Mouse (Mus musculus): ENCODE data around the gene Hmox2. TPM values are rescaled to one million over a fixed set of nuclear protein-coding genes. Genes with fewer than 3 reads are reported as not detected.
A peak's percentile ranks its signal among the peaks of the same experiment; 100 is the strongest.
"Not testable (repeated sequence)": the region's sequence is repeated elsewhere in the genome, so short reads cannot be mapped to it uniquely, and the experiment has no call there.

The Hmox2 gene
- total RNA-seq (2021), result 10 to 100 TPM; 67.4 to 75.9 TPM

DNA sequence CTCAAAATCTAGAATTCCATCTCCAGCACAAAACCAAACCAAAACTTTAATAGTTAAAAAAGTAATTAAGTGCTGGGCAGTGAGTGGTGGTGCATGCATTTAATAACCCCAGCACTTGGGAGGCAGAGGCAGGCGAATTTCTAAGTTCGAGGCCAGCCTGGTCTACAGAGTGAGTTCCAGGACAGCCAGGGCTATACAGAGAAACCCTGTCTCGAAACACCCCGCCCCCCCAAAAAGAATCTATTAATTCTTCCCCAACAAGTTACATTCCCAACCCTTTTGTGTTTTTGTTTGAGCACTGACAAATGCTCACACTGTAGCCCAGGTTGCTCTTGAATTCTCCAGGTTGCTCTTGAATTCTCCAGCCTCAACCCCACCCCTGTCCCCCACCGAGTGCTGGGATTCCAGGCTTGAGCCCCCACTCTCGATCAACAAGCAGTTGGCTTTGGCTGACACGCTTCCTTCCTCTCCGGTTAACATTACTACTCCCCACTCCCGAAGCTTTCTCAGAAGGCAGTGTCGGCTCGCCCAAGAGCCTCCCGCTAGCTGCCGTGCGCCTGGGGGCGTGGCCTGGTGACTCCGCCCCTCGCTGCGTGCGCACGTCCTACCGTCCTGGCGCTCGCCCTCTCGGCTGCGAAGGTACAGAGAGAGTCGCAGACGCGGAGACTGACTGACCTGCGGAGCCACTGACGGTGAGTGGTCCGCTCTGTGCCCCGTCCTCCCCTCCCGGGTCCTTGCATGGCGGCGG, at the start of gene Hmox2:
Gene Hmox2 (plus strand): TSS at position 582 of the 748 bp plus-strand sequence.
- peak; percentile 96 for DNase-seq

DNA sequence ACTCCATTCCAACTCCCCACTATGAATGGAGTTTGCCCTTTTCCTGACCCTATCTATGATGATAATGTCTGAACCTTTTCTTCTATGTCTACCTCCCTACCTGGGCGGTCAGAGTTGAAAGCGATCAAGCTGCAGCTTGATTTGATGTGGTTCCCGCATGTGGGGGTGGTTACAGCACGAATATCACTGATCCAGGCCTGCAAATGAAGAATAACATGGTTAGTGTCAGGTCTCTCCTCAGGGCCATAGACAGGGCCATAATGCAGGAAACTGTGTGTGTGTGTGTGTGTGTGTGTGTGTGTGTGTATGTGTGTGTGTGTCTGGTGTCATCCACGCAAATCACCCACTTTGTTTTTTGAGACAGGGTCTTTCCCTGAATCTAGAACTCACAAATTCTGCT, 49.3 kb upstream of the Hmox2 start:
- no peak for DNase-seq

DNA sequence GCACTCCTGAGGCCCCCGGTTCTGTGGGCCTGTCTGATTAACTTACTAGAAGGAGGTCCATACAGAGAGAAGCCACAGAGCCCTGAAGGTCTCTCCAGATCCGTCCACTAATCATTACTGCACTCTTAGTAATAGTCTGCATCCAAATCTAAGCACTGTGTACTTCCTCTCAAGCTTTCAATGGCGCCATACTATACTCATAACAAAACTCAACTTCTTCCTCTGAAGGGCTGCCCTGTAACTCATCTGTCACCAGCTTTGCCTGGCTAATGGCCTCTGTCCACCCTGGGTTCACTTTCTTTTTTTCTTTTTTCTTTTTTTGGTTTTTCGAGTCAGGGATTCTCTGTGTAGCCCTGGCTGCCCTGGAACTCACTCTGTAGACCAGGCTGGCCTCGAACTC, 48.1 kb upstream of the Hmox2 start:
- no peak for DNase-seq

DNA sequence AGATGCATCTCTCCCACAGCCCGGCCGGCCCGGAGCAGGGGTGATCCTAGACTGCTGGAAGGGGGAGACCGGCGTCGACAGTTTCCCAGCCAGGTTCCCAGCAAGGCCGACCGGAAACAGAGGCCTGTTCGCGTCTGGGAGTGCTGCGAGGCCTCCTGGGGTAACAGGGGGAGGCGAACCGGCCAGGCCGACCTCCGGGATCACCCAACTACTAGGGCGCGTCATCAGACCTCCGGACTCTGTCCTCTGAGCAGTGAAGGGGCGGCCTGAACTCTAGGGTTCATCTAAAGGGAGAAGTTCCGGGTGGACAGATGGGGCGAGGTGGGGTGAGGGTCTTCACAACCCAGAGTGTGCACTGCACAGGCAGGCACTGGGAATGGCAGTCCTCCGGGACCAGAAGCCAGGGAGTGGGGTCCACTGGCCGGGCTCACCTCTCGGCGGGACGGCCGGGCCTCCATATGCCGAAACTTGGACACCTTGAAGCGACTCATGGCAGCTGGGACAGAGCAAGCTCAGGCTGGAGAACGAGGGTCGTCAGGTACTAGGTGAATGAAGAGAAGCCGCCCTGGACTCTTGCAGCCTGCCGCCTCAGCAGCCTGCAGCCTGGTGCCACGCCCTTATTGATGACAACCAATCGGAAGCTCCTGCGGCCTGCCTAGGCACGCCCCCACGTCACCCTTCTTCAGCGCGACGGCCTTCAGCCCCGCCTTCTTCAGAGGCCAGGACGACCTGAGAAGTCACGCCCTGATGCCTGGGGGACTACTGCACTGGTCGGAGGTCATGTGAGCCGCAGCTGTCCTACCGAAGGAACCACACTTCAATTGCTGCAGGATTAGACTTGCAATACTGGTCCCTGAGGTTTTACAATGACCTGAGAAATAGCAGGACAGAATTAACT, 46.8 kb upstream of the Hmox2 start, which contains the start of gene Coro7:
Gene Coro7 (minus strand): TSS at position 657 of the 898 bp plus-strand sequence.
- DNase-seq, result peak; percentile 91

DNA sequence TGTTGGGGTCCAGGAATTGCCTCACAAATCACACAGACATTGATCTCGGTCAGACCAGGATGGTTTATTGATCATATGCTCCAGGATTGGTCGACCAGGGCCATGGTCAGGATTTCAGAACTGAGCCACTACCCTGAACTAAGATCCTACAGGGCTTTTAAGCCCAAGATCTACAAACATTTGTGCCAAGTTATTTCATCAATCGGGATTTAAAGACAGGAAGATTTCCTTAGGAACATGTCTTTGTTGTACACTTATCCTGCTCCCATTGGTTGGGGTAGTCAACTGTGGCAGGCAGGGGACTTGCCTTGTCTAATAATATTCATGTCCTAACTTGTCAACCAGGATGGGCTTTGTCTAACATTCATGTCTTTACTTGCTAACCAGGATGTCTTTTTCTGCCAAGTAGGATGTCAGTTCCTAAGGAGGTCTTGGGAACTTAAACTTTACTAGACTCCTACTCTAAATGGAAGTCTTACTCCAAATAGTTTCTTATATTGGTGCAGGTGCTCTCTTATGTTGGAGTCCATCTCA, 45.2 kb upstream of the Hmox2 start:
- DNase-seq, result not testable (repeated sequence)

DNA sequence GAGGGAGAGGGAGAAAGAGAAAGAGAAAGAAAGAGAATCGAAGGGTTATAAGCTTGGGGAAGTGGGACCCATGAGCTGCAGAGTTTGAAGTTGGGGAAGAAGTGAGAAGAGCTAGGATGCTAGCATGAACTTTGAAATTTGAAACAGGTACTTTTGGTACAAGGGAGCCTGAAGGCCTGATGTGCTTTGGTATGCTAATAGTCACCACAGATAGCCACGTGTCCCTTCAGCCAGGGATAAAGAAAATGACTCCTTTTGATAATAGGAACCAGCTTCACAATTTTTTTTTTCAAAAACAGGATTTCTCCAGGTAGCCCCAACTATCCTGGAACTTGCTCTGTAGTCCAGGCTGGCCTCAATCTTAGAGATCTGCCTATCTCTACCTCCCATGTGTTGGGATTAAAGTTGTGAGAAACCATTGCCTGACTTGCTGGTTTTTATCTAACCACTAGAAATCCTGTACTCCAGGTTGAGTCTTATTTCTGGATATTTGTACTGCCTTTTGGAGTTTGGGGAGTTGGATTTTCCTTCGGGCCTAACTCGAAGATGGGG, 43.5 kb upstream of the Hmox2 start:
- DNase-seq, result no peak

DNA sequence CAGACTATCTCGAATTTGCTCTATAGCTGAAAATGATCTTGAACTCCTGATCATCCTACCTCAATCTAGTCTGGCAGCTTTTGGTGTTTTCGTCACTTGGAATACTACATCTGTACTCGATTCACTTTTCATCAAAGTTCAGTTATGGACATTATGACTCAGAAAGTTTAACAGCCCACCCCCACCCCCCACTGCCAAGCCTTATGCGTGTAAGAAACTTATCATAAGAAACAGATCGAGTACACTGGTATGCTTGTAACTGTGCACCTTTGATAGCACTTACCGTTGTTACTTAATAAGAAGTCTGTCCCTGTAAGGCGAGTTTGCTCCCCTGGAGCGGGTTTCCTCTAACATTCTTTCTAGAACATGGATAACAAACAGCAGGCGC, 43.0 kb upstream of the Hmox2 start:
- DNase-seq, result no peak

DNA sequence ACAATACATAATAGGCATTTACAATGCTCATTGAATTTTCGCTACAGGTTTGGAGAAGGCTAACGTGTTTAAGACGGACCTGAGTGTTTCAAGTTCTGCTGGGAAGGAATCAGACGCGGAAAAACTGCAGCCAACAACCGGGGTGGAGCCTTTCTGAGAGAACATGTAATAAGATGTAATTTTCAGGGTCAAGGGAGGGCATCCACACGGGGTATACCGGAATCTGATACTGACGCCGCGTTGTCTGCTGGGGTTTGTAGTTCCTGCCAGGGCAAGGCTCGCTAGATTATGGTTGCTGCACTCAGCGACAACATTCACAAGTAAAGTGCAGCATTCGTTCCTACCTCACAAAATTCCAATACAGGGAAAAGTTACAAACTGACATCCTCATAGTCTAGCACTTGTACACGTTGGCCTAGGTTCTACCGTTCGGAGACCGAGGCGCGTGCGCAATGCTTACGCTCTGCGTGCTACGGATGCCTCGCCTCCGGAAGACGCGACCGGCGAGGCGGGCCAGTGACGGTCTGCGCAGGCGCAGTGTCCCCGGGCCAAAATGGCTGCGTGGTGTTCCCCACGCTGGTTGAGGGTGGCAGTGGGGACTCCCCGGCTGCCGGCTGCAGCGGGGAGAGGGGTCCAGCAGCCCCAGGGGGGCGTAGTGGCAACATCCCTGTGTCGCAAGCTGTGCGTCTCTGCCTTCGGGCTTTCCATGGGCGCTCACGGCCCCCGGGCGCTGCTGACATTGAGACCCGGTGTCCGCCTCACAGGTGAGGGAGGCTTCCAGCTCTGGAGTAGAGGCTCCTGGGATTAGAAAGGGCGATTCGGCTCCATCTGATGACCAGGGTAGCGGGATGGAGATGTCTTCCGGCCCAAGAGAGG, 42.3 kb upstream of the Hmox2 start:
- DNase-seq, result peak; percentile 98

DNA sequence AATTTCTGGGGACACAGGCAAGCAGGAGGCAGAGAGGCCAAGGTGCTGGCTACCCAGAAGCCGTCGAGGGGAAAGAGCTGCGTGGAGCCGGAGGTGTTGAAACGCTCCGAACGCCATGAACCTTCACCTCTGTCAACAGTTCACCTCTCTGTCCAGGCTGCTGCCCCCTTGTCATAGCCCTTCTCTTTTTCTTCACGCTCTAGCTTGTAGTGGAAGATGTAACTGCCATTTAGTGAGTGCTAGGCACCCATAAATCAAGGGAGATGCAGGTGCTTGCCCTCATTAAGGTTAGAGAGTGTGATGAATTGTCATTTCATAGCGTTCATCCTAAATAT, 41.7 kb upstream of the Hmox2 start:
- DNase-seq, result no peak

DNA sequence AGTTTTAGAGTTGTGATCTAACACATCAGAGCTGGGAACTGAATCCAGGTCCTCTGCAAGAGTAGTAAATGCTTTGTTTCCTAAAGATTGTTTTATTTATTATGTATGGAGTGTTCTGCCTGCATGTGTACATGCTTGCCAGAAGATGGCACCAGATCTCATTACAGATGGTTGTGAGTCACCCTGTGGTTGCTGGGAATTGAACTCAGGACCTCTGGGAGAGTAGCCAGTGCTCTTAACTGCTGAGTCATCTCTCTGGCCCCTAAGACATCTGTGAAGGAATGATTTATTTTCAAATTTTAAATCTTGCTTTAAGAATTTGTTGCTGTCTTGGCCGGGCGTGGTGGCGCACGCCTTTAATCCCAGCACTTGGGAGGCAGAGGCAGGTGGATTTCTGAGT, 36.8 kb upstream of the Hmox2 start:
- not testable (repeated sequence) for DNase-seq

DNA sequence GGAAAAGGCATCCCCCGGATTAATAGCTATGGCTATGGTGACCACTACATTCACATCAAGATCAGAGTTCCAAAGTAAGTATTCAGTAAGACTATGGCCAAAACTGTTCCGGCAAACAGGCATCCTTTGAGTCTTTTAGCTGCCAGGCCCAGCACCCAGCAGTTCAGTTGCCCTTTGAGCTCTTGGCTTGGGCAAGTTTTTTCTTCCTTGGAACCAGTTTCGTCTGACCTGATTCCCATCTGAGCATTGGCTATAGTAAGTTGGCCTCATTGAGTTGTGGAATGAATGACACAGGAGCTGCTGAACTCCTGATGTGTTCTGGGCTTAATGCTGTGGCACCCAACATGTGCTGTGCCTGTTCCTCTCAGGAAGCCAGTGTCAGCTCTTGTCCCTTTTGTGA, 24.9 kb upstream of the Hmox2 start:
- DNase-seq, result no peak

DNA sequence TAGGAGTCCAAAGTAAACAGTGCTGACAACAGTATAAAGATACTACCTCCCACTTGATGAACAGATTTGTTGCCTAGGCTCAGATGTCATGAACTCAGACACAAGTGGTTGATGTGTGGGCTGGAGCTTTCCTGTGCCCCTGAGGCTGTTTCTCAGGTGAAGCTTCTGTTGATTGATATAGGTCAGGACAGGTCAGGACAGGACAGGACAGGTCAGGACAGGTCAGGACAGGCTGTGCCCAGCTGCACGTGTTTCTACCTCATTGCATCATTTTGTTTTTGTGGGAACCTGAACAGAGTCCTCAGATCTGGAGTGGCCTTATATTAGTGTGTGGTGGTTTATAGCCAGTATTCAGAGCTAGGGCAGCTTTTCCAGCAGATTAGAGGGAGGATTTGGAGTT, 23.5 kb upstream of the Hmox2 start:
- no peak for DNase-seq

DNA sequence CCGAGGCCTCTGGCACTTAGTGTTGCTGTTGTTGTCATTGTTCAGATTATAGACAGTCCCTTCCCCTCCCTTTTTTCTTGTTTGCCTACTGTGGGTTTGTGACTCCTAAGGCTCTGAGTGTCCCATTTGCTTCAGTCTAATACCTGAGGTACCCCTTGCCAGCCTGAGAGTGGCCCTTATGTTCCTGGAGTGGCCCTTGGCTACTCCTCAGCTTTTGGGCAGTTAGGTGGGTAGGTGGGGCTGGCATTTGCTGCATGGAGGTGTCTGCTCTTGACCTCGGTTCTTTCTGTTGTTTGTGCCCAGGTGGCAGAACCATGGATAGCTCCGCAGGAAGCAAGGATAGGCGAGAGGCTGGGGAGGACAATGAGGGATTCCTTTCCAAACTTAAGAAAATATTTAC, 20.6 kb upstream of the Hmox2 start:
- DNase-seq, result no peak

DNA sequence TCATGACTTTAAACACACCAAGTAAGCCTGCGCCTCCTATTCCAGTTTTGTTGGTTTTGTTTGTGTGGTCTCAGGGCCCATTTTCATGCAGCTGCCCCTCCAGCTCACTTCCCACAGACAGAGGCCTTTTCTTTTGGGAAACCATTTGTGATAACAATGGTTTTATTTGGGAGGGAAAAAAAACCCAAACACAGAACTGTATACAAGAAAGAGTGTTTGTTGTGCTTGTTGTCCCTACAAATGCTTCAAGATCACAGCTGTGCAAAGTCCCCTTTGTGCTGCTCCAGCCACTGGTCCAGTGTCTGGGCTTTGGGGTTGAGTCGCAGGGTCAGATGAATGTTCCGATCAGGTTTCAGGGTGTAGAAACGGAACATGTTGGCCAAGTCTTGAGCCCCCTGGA, 15.0 kb upstream of the Hmox2 start:
- DNase-seq, result no peak

DNA sequence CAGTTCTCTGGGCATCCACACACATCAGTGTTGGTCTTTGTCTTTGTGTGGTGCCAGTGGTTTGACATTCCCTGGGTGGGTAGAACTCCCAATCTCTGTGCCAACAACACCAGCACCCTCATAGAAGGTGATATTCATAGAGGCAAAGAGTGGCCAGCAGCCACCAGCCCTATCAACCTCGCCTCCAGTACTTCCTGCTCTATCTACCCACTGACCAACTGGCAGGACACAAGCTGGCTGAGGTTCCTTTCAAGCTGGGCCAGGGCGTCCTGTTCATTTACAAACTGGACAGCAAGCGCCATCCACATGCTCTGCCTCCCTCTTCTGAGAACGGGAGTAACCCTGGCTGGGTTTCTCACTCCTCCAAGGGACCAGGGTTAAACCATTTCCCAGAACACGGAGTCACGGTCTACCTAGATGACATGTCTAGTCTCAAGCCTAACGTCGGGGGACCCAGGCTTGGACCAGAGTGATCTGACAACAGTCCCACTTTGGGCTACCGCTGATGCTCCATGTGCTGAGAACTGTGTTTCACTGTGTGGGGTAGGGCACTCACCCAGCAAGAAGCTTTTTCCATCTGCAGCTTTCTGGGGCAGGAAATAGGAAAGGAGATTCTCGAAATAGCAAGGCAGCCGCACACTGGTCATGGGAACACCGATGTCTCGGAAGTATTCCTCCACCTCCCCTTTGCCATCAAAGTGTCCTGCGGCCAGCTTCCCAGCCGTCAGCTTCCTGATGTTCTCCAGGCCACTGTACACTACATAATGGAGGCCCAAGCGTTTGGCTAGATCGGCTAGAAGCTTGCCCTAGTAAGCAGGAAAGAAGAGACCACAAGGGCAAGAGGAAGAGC, 12.1 kb upstream of the Hmox2 start:
- no peak for DNase-seq

DNA sequence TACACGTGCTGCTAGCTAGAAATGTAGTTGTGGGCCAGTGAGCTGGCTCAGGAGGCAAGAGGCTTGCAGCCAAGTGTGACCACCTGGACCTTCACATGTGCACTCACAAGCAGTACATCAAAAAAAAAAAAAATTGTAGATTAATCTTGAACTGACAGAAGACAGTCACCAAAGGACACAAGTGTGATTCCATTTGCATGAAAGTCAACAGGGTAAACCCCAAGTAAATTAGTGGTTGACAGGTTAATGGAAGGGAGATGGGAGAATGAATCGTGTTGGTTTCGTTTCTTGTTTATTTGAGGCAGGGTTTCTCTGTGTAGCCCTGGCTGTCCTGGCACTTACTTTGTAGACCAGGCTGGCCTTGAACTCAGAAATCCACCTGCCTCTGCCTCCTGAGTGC, 8.3 kb upstream of the Hmox2 start:
- no peak for DNase-seq

DNA sequence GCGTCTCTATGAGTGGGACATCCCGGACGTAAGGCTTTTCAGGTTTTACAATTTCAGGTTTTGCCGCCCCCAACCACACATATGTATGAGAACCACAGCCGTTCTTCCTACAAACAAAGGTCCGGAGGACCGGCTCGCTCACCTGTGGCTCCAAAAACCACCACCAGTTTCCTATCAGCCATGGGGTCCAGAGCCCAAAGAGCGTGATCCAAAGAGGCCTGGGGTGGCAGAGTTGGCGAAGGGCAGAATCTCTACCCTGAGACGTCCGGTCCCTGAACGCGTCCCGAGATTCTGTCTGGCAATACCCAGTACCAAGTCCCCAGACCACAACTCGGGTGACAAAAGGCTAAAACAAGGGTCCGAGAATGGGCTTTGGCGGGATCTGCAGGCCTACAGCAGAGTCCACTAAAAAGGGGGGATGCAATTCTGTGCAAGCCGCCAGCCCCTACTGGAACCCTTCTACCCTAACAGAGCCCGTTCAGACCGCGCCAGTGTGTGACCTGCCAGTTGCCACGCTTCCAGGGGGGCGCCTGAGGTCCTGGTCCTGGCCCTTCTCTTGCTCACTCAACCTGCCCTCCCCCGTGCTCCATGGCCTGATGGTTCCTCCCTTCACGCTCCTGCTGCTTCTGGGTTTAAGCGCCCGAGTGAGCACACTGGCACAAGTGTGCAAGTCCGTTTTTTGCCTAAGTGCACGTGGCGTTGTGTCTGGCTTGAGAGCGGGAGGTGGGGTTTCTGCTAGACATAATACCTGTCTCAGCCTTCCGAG, 7.2 kb upstream of the Hmox2 start, which contains the start of gene Nmral1:
Gene Nmral1 (minus strand): TSS at position 604 of the 766 bp plus-strand sequence.
- peak; percentile 63 for DNase-seq

DNA sequence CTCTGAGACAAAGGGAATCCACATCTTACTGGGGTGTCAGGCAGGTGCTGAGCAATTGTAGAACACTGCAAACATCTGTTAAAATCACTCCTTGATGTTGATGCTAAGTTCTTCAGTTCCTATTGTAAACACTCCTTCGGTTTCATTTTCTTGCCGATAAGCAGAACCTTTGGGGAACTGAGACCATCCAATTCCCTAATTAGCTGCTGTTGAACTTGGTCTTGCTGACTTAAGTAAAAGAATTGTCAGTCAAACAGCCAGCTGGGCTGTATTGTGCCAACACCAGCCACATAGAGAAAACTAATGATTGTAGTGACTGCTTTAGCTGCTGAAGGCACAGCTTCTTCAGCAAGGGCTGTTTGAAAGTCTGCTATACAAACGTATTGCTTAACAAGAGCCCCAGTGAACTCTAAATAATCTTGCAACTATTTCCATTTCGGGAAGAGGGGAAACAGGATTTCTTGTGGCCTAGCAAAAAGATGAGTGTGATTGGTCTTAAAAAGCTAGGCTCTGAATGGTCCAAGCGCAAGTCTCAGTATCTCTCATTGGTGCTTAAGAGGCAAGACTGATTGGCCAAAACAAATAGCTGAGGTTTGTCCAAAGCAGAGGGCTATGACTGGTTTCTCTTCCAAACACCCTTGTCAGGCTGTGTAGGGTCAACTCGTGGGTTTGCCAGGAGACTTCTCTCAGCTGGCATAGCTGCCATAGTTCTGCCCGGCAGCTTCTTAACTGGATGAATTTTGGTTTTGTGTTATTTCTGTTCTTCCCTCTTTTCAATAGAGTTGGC, 3.8 kb upstream of the Hmox2 start:
- no peak for DNase-seq

DNA sequence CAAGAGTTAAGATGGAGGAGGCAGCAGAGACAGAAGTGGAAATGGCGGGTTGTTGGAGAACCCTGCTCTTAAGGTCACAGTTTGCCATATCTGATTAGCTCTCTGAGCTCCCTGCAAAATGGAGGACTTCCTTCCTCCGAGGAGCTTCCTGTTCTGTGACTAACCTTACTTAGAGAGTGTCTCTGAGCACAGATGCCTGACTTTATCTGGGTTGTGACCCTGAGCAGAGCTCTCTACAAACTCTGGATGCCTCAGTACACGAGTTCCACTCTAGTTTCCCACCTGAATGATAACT, 3.3 kb upstream of the Hmox2 start:
- DNase-seq, result no peak

DNA sequence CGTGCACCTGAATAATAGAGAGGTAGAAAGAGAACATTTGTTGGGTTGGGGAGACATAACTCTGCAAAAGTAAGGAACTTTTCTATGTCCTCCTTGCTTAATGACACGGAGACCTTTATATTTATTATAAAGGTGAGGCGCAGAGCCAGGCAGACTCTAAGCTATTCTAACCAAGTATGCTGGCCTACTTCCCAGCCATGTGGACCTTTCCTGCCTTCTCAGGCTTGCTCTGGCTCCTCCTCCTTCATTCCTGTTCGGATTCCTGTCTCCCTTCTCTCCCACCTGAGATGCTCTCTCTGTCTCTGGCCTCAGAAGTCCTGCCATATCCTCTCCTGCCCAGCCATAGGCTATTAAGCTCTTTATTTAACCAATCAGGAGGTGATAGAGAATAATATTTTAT, 895 bp upstream of the Hmox2 start:
- DNase-seq, result no peak

Measured in heart, postnatal 4 days (tissue).